Mouse (Mus musculus) thymus, adult 2 months (tissue): ENCODE results near the gene Hist1h4a. TPM values are rescaled to one million over a fixed set of nuclear protein-coding genes. Genes with fewer than 3 reads are reported as not detected.

Experiments used
- DNase-seq: peaks from one replicate; pipeline ENCODE4 v3.0.0; 2021
- H3K27ac ChIP-seq: fragments of 200-500 bp; 2 replicates; pipeline ENCODE4 v1.5.1; 2012; ENCODE audit warnings: low read length, control low read depth; ENCODE audit not compliant: control insufficient read depth, insufficient read depth
- H3K27me3 ChIP-seq: fragments of 200-500 bp; 2 replicates; pipeline ENCODE4 v1.6.1; 2012; ENCODE audit warnings: mild to moderate bottlenecking, low read length, moderate library complexity, mixed read lengths; ENCODE audit not compliant: control insufficient read depth, insufficient read depth
- H3K36me3 ChIP-seq: fragments of 200-500 bp; 2 replicates; pipeline ENCODE4 v1.6.1; 2012; ENCODE audit warnings: mild to moderate bottlenecking, low read length, moderate library complexity; ENCODE audit not compliant: control insufficient read depth, insufficient read depth
- H3K4me1 ChIP-seq: fragments of 200-500 bp; replicated peaks from 2 replicates; pipeline ENCODE4 v1.6.1; 2012; ENCODE audit warnings: low read length; ENCODE audit not compliant: control insufficient read depth, insufficient read depth
- H3K4me3 ChIP-seq: fragments of 200-500 bp; 2 replicates; pipeline ENCODE4 v1.5.1; 2012; ENCODE audit warnings: mild to moderate bottlenecking, low read length, control low read depth, moderate library complexity; ENCODE audit not compliant: control insufficient read depth, insufficient read depth
- CTCF ChIP-seq: fragments of 200-500 bp; IDR thresholded peaks from 2 replicates; pipeline ENCODE4 v1.5.1; 2012; ENCODE audit warnings: mild to moderate bottlenecking, control low read depth, low read length, moderate library complexity, borderline replicate concordance; ENCODE audit not compliant: control insufficient read depth, poor library complexity, insufficient read depth; ENCODE audit errors: extremely low read depth
- POLR2A ChIP-seq: fragments of 200-500 bp; IDR thresholded peaks from 2 replicates; pipeline ENCODE4 v1.6.1; 2012; ENCODE audit warnings: mild to moderate bottlenecking, low read length, control low read depth, moderate library complexity; ENCODE audit not compliant: control insufficient read depth, poor library complexity, insufficient read depth; ENCODE audit errors: extremely low read depth
- WGBS: fragments of 180-500 bp; shearing (Covaris S2); methylation state at CpG from one replicate; pipeline ENCODE4 v1.1.7; 2018; 5-methylcytosine and 5-hydroxymethylcytosine counted together
- polyA plus RNA-seq: library from polyadenylated mRNA; depleted of rRNA; stranded (reverse); fragments of >200 nt; gene quantifications from 2 replicates; pipeline ENCODE4 v1.2.3, GENCODE M21; 2012

The Hist1h4a gene
- polyA plus RNA-seq, 1 experiment = 295 TPM

DNA sequence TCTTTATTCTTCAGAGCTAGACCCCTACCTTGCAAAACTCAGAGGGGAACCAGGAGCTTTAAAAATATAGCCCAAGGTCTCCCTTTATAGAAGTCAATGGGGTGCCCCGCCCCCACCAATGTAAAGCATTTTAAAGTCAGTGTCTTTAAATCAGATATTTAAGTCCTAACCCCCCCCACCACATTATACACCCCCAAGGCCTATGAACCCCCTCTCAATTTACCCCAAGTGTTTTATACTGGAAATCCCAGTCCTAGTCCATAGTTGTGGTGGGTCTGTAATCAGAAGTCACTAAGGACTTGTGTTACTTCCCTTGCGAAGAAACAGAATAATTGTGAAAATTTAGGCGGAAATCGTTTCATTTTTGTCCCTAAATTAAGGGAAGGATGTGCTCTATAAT lies 23.0 kb downstream of the Hist1h4a start:
- Histone ChIP-seq H3K36me3 (no peaks in the 10 kb centered on the region), H3K27ac (peak overlapping the region; percentile 71; the same call in 1 of the 2 replicates), H3K4me3 (no peak overlapping the region), H3K27me3 (no peaks in the 10 kb centered on the region), H3K4me1 (no peaks in the 10 kb centered on the region)
- DNase-seq = peak; percentile 40
- WGBS = 27% methylated on average over 4 of the region's 4 CpGs
- no peak for TF ChIP-seq CTCF
- TF ChIP-seq POLR2A = no peak

DNA sequence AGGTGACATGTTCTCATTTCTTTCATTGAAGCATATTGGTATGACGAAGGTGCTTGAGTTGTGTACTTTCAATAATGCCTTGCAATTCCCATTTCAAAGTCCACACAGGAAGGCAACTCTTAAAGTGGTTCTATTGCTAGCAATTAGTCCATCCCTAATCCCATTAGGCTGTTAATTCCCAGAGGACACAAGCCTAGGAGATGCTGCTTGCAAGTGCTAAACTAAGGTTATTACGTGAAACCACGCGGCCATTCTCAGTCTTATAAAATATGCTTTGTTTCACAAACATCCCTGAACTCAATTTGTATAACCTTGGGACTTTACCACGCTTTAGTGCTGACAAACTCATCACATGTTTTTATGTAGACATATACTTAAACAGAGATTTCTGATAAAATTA lies 23.9 kb downstream of the Hist1h4a start:
- Histone ChIP-seq H3K27me3 (no peaks in the 10 kb centered on the region), H3K36me3 (no peaks in the 10 kb centered on the region), H3K27ac (no peak overlapping the region), H3K4me3 (no peak overlapping the region), H3K4me1 (no peaks in the 10 kb centered on the region)
- DNase-seq = no peak
- 98% methylated on average over 5 of the region's 5 CpGs for WGBS
- TF ChIP-seq CTCF (no peak), POLR2A (no peak)

DNA sequence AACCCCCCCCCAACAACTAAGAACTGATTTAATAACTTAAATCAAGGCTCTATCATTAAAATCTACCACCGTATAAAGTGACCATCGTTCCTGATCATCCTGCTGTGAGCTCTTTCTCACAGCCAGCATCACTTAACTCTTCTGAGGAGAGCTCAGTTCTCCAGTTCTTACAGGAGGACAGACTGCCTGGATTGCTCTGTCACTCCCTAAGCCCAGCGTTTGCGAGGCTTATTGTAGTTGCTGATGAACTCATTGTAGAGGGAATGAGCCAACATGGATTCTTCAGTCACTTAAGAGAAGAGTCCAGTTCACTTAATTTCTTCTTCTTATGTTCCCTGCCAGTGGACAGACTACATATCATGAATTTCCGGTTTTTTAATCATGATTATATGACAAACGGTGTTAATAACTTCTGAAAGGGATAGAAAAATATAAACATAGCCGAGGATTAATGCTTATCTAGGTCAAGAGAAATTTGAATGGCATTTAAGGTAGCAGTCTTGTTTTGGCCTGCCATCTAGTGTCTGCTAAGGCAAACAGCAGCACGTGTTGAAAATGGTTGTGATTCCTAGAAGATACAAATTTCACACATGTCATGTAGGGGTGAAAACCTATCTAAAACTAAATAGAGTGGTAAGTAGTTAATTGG lies 28.8 kb downstream of the Hist1h4a start:
- 34% methylated on average over 8 of the region's 8 CpGs for WGBS
- Histone ChIP-seq H3K36me3 (no peaks in the 10 kb centered on the region), H3K4me3 (no peak overlapping the region), H3K27ac (no peak overlapping the region), H3K27me3 (no peaks in the 10 kb centered on the region), H3K4me1 (peaks cover 18% of the 10 kb centered on the region)
- peak; percentile 46 for DNase-seq
- no peak for TF ChIP-seq CTCF
- no peak for TF ChIP-seq POLR2A

DNA sequence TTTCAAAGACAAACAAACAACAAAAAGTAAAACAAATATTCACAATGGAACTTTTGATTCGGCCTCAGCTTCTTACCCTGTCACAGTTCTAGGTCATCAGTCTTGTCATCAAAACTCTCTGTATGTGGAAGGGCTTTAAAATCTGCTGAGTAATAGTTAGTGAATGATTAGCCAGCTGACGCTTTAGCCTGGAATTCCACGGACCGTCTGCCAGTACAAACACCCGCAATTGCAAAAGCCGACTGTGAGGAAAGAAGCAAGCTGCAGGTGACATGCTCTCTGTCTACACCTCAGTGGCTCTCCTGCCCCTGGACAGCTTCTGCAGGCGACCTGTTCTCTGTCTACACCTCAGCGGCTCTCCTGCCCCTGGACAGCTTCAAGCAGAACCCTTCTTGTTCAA lies 30.6 kb downstream of the Hist1h4a start:
- TF ChIP-seq POLR2A = no peak
- WGBS = 90% methylated on average over 8 of the region's 8 CpGs
- Histone ChIP-seq H3K36me3 (no peaks in the 10 kb centered on the region), H3K4me3 (no peak overlapping the region), H3K4me1 (peaks cover 18% of the 10 kb centered on the region), H3K27ac (no peak overlapping the region), H3K27me3 (no peaks in the 10 kb centered on the region)
- no peak for DNase-seq

DNA sequence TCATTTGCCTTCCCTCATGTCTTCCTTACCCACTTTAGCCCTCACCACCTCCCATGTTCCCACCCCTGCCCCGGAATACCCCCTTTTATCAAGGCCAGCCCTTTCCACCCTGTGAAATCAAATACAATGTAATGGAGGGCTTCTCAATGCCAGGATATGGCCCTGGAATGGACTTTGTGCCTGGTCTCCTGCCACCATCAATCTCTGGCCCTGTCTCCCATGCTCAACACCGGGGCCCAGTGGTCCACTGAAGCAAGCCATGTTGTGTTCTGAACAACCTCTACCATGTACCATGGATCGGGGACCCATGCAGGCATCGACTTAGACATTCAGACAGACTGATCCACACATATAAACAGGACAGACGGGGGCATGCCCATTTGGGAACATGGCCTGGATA lies 31.3 kb downstream of the Hist1h4a start:
- H3K4me1 ChIP-seq = peaks cover 18% of the 10 kb centered on the region
- no peaks in the 10 kb centered on the region for H3K36me3 ChIP-seq
- 96% methylated on average over 5 of the region's 5 CpGs for WGBS
- DNase-seq = no peak
- H3K27ac ChIP-seq = peak overlapping the region; percentile 53; the same call in 1 of the 2 replicates
- TF ChIP-seq POLR2A (no peak), CTCF (no peak)
- H3K27me3 ChIP-seq = no peaks in the 10 kb centered on the region
- H3K4me3 ChIP-seq = no peak overlapping the region

DNA sequence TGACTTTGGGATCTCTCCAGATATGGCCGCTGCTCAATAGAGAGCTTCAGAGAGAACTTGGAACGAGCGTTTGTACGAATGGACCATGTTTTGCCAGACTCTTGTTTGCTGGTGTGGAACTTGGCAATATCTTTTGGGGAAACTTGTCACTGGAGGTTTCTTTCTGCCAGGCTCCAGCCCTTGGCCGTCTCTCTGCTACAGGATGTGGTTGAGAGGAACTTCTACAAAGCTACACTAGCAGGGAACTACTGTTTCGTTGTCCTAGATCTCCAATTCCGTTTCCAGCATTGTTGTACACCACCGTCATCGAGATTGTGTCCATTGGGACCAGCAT lies 31.9 kb downstream of the Hist1h4a start:
- H3K27ac ChIP-seq = peak overlapping the region; percentile 53
- 18% methylated on average over 9 of the region's 9 CpGs for WGBS
- no peak overlapping the region for H3K4me3 ChIP-seq
- H3K27me3 ChIP-seq = no peaks in the 10 kb centered on the region
- no peaks in the 10 kb centered on the region for H3K36me3 ChIP-seq
- no peak for DNase-seq
- no peak for TF ChIP-seq POLR2A
- no peak for TF ChIP-seq CTCF
- peaks cover 18% of the 10 kb centered on the region for H3K4me1 ChIP-seq

DNA sequence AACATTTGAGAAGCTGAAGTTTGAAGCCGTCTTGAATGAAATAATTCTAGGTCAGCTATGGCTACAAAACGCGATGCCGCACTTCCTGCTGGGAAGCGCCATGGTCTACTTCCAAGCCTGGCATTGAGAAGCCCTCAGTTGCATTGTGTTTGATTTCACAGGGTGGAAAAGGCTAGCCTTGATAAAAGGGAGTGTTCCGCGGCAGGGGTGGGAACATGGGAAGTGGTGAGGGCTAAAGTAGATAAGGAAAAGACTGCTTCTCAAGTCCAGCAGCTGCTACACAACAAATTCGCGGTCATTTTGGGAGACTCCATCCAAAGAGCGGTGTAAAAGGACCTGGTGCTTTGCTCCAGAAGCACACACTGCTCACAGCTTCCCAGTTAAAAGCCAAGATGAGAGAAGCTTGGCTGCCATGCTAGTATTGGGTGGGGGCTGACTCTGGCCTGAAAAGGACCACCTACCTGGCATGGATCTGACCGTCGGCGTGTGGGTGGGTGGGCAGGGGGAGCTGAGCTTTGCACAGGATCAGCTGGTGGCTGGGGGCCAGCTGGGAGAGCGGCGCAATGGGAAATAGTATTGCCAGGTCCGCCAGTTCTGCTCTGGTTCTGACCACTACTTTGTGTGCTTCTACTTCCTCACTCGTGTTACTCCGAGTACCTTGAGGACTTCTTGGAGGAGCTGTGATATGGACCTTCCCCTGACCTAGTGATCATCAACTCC lies 32.4 kb downstream of the Hist1h4a start:
- Histone ChIP-seq H3K36me3 (no peaks in the 10 kb centered on the region), H3K4me3 (no peak overlapping the region), H3K27ac (peak overlapping the region; percentile 4; the same call in 1 of the 2 replicates), H3K4me1 (peaks cover 18% of the 10 kb centered on the region), H3K27me3 (no peaks in the 10 kb centered on the region)
- DNase-seq = no peak
- 81% methylated on average over 18 of the region's 18 CpGs for WGBS
- TF ChIP-seq POLR2A (no peak), CTCF (no peak)
